Mouse (Mus musculus) forebrain, embryonic 13.5 days (tissue): ENCODE results near the gene Gga3. TPM values are rescaled to one million over a fixed set of nuclear protein-coding genes. Genes with fewer than 3 reads are reported as not detected.

Source experiments
- ATAC-seq: fragments of 200-750 bp; cut with Nextera tagmentation; 2 replicates; pipeline ENCODE4 v1.8.0; 2017
- H3K27ac ChIP-seq: fragments of 300-500 bp; sonication (generic); 2 replicates; pipeline ENCODE4 v1.5.1; 2015; ENCODE audit warnings: inconsistent platforms, mild to moderate bottlenecking, moderate library complexity
- H3K27me3 ChIP-seq: fragments of 300-500 bp; sonication (generic); 2 replicates; pipeline ENCODE4 v1.6.1; 2015; ENCODE audit warnings: mild to moderate bottlenecking, inconsistent platforms
- H3K36me3 ChIP-seq: fragments of 300-500 bp; sonication (generic); 2 replicates; pipeline ENCODE4 v1.6.1; 2015; ENCODE audit warnings: mild to moderate bottlenecking, inconsistent platforms; ENCODE audit not compliant: poor library complexity, severe bottlenecking
- H3K4me1 ChIP-seq: fragments of 300-500 bp; sonication (generic); 2 replicates; pipeline ENCODE4 v1.6.1; 2015; ENCODE audit warnings: inconsistent platforms
- H3K4me2 ChIP-seq: fragments of 300-500 bp; sonication (generic); 2 replicates; pipeline ENCODE4 v1.6.1; 2015; ENCODE audit warnings: inconsistent platforms, mild to moderate bottlenecking, moderate library complexity
- H3K4me3 ChIP-seq: fragments of 300-500 bp; sonication (generic); 2 replicates; pipeline ENCODE4 v1.5.1; 2015; ENCODE audit warnings: mild to moderate bottlenecking, inconsistent platforms
- H3K9ac ChIP-seq: fragments of 300-500 bp; sonication (generic); 2 replicates; pipeline ENCODE4 v1.6.1; 2015; ENCODE audit warnings: mild to moderate bottlenecking, inconsistent platforms
- H3K9me3 ChIP-seq: fragments of 300-500 bp; sonication (generic); replicated peaks from 2 replicates; pipeline ENCODE4 v1.6.1; 2016; ENCODE audit warnings: inconsistent platforms
- WGBS: fragments of 180-500 bp; shearing (Covaris S2); methylation state at CpG from one replicate; pipeline ENCODE4 v1.1.7; 2015; 5-methylcytosine and 5-hydroxymethylcytosine counted together
- polyA plus RNA-seq: library from polyadenylated mRNA; unstranded; fragments of >200 nt; fragmentation: Nextera tagmentation; extraction: Ambion mirVana; gene quantifications from 2 replicates; pipeline ENCODE4 v1.2.1, GENCODE M21; 2015

Gga3 gene
- polyA plus RNA-seq, 1 experiment from 2014 or later, result 23.6 TPM

GRCm38 (mm10) chr11:115640311-115640828 is 36.5 kb upstream of the Gga3 start:
- no peaks in the 10 kb centered on the region for H3K9me3 ChIP-seq
- no peak overlapping the region for H3K27ac ChIP-seq
- H3K4me3 ChIP-seq, result no peak overlapping the region
- H3K4me1 ChIP-seq, result no peaks in the 10 kb centered on the region
- H3K27me3 ChIP-seq, result no peaks in the 10 kb centered on the region
- H3K36me3 ChIP-seq, result peaks cover 27% of the 10 kb centered on the region
- no peak overlapping the region for H3K4me2 ChIP-seq
- no peak overlapping the region for H3K9ac ChIP-seq
- no peak for ATAC-seq
- 78% methylated on average over 3 of the region's 4 CpGs for WGBS

DNA sequence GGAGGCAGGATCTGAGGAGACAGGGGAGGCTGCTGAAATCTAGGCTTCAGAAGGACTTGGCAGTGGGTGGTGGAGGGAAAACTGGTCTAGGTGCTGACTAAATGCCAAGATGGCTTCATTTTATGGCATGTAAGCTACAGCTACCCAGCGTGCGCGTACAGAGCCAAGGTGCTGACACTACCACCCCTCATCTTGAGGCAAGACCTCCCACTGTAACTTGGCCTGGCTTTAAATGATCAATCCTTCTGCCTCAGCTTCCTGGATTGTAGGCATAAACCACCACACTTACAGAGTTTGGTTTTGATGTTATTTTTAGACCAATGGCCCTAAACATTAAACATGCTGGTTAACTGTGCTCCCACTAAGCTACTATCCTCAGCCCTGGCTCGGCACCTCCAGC is 35.7 kb upstream of the Gga3 start:
- H3K4me3 ChIP-seq, result no peak overlapping the region
- H3K9ac ChIP-seq, result no peak overlapping the region
- no peaks in the 10 kb centered on the region for H3K4me1 ChIP-seq
- peaks cover 21% of the 10 kb centered on the region for H3K36me3 ChIP-seq
- no peaks in the 10 kb centered on the region for H3K9me3 ChIP-seq
- H3K4me2 ChIP-seq, result no peak overlapping the region
- no peak overlapping the region for H3K27ac ChIP-seq
- H3K27me3 ChIP-seq, result no peaks in the 10 kb centered on the region
- WGBS, result 92% methylated on average over 4 of the region's 4 CpGs
- no peak for ATAC-seq

GRCm38 (mm10) chr11:115638498-115639409 is 34.9 kb upstream of the Gga3 start:
- Histone ChIP-seq H3K9me3 (no peaks in the 10 kb centered on the region), H3K4me2 (no peak overlapping the region), H3K27me3 (no peaks in the 10 kb centered on the region), H3K36me3 (peaks cover 15% of the 10 kb centered on the region; the same call in 1 of the 2 replicates), H3K9ac (no peak overlapping the region), H3K4me3 (no peak overlapping the region), H3K27ac (no peak overlapping the region), H3K4me1 (no peaks in the 10 kb centered on the region)
- WGBS, result 87% methylated on average over 5 of the region's 5 CpGs
- no peak for ATAC-seq

DNA sequence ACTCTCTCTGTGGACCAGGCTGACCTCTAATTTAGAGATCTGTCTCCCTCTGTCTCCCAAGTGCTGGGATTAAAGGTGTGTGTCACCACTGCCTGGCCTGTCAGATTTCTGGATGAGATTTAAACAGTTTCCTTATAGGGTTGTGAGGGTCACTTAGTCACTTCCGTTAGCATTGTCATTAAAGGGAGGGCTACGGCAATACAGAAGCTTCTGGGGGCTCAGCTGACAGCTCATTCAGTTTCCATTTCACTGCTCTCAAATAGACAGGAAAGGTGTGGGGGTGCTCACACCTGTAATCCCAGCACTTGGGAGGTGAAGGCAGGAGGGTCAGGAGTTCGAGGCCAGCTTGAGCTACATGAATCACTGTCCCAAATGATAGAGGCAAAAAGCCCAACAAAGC is 33.1 kb upstream of the Gga3 start:
- H3K36me3 ChIP-seq, result no peaks in the 10 kb centered on the region; the same call in 1 of the 2 replicates
- no peaks in the 10 kb centered on the region for H3K4me1 ChIP-seq
- H3K9ac ChIP-seq, result no peak overlapping the region
- ATAC-seq, result no peak
- WGBS, result 84% methylated on average over 3 of the region's 3 CpGs
- no peak overlapping the region for H3K27ac ChIP-seq
- H3K9me3 ChIP-seq, result no peaks in the 10 kb centered on the region
- H3K4me3 ChIP-seq, result no peak overlapping the region
- no peaks in the 10 kb centered on the region for H3K27me3 ChIP-seq
- H3K4me2 ChIP-seq, result no peak overlapping the region

DNA sequence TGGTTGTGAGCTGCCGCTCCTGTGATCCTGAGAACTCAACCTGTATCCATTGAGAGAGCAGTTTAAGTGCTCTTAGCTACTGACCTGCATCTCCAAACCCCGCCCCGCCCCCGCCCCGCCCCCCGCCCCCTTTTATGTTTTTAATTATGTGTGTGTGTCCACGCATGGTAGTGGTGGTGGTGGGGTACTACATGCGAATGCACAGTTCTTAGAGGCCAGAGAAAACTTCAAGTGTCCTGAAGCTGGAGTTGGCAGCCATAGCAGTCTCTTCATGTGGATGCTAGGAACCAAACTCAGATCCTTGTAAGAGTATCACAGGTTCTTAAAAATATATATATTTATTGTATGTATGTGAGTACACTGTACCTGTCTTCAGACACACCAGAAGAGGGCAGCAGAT is 31.6 kb upstream of the Gga3 start:
- no peak overlapping the region for H3K27ac ChIP-seq
- no peaks in the 10 kb centered on the region for H3K36me3 ChIP-seq
- no peak overlapping the region for H3K4me2 ChIP-seq
- WGBS, result 73% methylated on average over 8 of the region's 8 CpGs
- H3K9ac ChIP-seq, result no peak overlapping the region
- H3K27me3 ChIP-seq, result no peaks in the 10 kb centered on the region
- H3K9me3 ChIP-seq, result no peaks in the 10 kb centered on the region
- no peak for ATAC-seq
- H3K4me3 ChIP-seq, result no peak overlapping the region
- no peaks in the 10 kb centered on the region for H3K4me1 ChIP-seq

DNA sequence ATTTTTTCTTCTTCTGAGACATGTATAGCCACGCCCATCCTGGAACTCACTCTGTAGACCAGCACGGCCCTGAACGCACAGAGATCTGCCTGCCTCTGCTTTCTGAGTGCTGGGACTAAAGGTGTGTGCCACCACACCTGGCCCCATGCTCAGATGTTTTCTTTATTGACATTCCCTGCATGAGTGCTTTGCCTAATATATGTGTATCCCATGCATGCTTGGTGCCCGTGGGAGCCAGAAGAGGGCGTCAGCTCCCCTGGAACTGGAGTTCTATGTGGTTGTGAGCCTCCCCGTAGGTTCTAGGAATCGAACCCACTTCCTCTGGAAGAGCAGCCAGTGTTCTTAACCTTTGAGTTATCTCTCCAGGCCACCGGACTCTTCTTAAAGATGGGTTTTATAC is 31.2 kb upstream of the Gga3 start:
- Histone ChIP-seq H3K4me3 (no peak overlapping the region), H3K9ac (no peak overlapping the region), H3K36me3 (no peaks in the 10 kb centered on the region), H3K27ac (no peak overlapping the region), H3K9me3 (no peaks in the 10 kb centered on the region), H3K27me3 (no peaks in the 10 kb centered on the region), H3K4me1 (no peaks in the 10 kb centered on the region), H3K4me2 (no peak overlapping the region)
- WGBS, result 88% methylated on average over 8 of the region's 8 CpGs
- ATAC-seq, result no peak

DNA sequence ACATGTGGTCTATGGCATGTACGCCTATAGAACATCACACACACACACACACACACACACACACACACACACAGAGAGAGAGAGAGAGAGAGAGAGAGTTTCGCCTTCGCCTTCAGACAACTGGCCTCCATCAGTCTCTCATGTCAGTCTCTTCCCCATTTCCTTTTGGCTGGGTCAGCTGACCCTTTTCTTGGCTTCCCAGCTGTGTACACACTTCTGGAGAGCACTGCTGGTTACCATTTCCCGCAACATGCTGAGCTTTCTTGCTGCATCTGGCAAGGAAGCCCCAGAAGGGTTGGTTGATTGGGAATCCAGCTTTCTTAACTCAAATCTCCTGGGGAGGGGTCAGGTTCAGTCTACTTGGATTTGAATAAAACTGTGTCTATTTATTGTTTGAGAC is 30.3 kb upstream of the Gga3 start:
- H3K4me3 ChIP-seq, result no peak overlapping the region
- H3K4me2 ChIP-seq, result no peak overlapping the region
- H3K9ac ChIP-seq, result no peak overlapping the region
- WGBS, result 86% methylated on average over 4 of the region's 4 CpGs
- H3K9me3 ChIP-seq, result no peaks in the 10 kb centered on the region
- no peak for ATAC-seq
- H3K27me3 ChIP-seq, result no peaks in the 10 kb centered on the region
- H3K36me3 ChIP-seq, result no peaks in the 10 kb centered on the region
- no peaks in the 10 kb centered on the region for H3K4me1 ChIP-seq
- H3K27ac ChIP-seq, result no peak overlapping the region

GRCm38 (mm10) chr11:115632862-115633261 is 29.0 kb upstream of the Gga3 start:
- Histone ChIP-seq H3K4me3 (no peak overlapping the region), H3K27ac (no peak overlapping the region), H3K9me3 (no peaks in the 10 kb centered on the region), H3K9ac (no peak overlapping the region), H3K4me2 (no peak overlapping the region), H3K36me3 (no peaks in the 10 kb centered on the region), H3K27me3 (no peaks in the 10 kb centered on the region), H3K4me1 (peaks cover 3% of the 10 kb centered on the region; the same call in 1 of the 2 replicates)
- ATAC-seq, result no peak
- 88% methylated on average over 10 of the region's 10 CpGs for WGBS

GRCm38 (mm10) chr11:115632247-115632646 is 28.4 kb upstream of the Gga3 start:
- Histone ChIP-seq H3K9ac (no peak overlapping the region), H3K27ac (no peak overlapping the region), H3K27me3 (no peaks in the 10 kb centered on the region), H3K4me1 (peaks cover 8% of the 10 kb centered on the region), H3K36me3 (no peaks in the 10 kb centered on the region), H3K4me3 (no peak overlapping the region), H3K4me2 (no peak overlapping the region), H3K9me3 (no peaks in the 10 kb centered on the region)
- 77% methylated on average over 7 of the region's 7 CpGs for WGBS
- no peak for ATAC-seq

- 21% methylated on average over 3 of the region's 3 CpGs for WGBS
- ATAC-seq, result no peak
- no peak overlapping the region for H3K9ac ChIP-seq
- H3K4me1 ChIP-seq, result peaks cover 13% of the 10 kb centered on the region
- no peaks in the 10 kb centered on the region for H3K9me3 ChIP-seq
- no peak overlapping the region for H3K4me3 ChIP-seq
- no peaks in the 10 kb centered on the region for H3K36me3 ChIP-seq
- no peaks in the 10 kb centered on the region for H3K27me3 ChIP-seq
- H3K4me2 ChIP-seq, result no peak overlapping the region
- H3K27ac ChIP-seq, result no peak overlapping the region
These were observed 27.6 kb upstream of the Gga3 start for GRCm38 (mm10) chr11:115631505-115631890.

DNA sequence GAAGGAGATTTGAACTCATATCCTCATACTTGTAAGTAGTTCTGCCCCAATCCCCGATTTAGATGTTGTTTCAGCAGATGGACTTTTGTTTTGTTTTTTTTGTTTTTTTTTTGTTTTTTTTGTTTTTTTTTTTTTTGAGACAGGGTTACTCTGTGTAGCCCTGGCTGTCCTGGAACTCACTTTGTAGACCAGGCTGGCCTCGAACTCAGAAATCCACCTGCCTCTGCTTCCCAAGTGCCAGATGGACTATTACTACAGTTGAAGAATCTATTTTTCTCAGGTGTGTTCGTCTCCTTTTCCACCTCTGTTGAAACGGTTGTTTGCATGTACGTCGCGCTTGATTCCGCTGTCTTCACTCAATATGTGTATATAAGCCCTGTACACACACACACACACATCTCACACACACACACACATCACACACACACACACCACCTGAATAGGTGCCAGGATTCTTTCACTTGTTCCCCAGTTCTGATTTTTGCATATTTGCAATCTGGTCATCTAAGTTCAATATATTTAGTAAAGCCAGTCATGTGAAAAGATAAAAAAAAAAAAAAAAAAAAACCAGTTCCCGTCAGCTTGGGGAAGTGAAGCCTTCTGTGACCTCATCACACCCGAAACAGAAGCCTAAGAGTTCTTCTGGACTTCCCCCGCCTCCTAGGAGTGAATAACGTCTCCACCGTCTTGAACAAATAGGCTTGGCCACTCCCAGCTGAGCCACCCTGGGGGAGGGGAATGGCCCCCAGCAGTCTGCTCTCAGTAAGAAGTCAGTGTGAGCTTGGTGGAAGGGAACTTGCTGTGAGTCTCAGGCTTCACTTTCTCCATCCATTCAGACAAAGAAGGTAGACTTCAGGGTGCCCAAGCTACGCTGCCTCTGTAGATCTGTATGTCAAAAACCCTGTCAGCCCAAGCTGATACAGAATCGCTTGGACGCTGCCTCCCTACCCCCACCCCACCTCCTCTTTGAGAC is 27.0 kb upstream of the Gga3 start:
- H3K9me3 ChIP-seq, result no peaks in the 10 kb centered on the region
- no peaks in the 10 kb centered on the region for H3K27me3 ChIP-seq
- H3K27ac ChIP-seq, result no peak overlapping the region
- H3K4me1 ChIP-seq, result peaks cover 13% of the 10 kb centered on the region
- 48% methylated on average over 16 of the region's 16 CpGs for WGBS
- no peak overlapping the region for H3K4me2 ChIP-seq
- no peak overlapping the region for H3K4me3 ChIP-seq
- ATAC-seq, result no peak
- H3K9ac ChIP-seq, result no peak overlapping the region
- H3K36me3 ChIP-seq, result no peaks in the 10 kb centered on the region
